Mouse (Mus musculus): ENCODE results near the gene Sp140. TPM values are rescaled to one million over a fixed set of nuclear protein-coding genes. Genes with fewer than 3 reads are reported as not detected.
"Not testable (repeated sequence)": the region's sequence is repeated elsewhere in the genome, so short reads cannot be mapped to it uniquely, and the experiment has no call there.

Gene Sp140
- polyA plus RNA-seq, 1 experiment, result 5.9 TPM

DNA sequence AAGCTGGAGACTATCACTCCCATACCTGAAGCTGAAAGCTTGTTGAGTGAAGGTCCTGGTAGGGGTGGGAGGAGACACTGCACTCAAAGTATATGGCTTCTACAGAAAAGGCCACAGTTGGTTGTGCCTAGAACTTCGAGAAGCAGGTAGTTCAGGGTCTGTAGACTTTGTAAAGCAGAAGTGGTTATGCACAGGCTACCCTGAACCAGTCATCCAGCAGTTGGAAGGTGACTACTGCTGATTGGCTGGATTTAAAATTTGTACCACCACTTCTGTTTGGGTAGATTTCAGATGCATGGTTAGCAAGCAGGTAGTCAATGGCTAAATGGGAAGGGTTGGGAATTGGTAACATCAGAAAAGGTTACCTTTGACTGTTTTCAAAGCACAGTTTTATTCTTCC lies 18.5 kb downstream of the Sp140 start:
- H3K36me3 ChIP-seq (ENCODE audit: control insufficient read depth, insufficient read depth, low read length, poor library complexity, severe bottlenecking); H3K4me3 ChIP-seq (ENCODE audit: low read depth, low read length); H3K27me3 ChIP-seq (ENCODE audit: control insufficient read depth, insufficient read depth, low read length, poor library complexity, severe bottlenecking); H3K4me1 ChIP-seq (ENCODE audit: control insufficient read depth, insufficient read depth, low read length); H3K9ac ChIP-seq (ENCODE audit: low read depth, poor library complexity, severe bottlenecking); H3K9me3 ChIP-seq (replicated peaks; ENCODE audit: control insufficient read depth, insufficient read depth, low read length, poor library complexity, severe bottlenecking); H3K27ac ChIP-seq (ENCODE audit: insufficient read depth, low read length): not testable (repeated sequence)

DNA sequence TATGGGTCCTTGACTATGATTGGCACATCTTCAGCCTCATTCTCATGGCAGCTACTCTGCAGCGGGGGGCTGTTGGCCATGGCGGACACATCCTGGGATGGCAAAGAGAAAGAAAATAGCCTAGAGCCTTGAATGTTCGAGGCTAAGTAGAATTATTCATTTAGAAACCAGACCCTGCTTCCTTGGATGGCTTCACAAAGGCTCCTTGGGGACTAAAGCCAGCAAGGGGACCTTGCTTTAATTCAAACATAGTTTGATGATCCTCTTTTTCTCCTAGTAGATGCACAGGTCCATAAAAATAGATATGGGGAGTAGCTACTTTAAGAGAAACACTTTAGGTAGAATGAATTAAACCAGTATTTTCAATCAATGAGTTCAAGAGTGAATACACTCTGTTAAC lies 36.8 kb downstream of the Sp140 start:
- not testable (repeated sequence) for H3K9me3 ChIP-seq (replicated peaks; ENCODE audit: control insufficient read depth, insufficient read depth, low read length, poor library complexity, severe bottlenecking); H3K4me1 ChIP-seq (ENCODE audit: control insufficient read depth, insufficient read depth, low read length); H3K27ac ChIP-seq (ENCODE audit: insufficient read depth, low read length); H3K27me3 ChIP-seq (ENCODE audit: control insufficient read depth, insufficient read depth, low read length, poor library complexity, severe bottlenecking); H3K36me3 ChIP-seq (ENCODE audit: control insufficient read depth, insufficient read depth, low read length, poor library complexity, severe bottlenecking); H3K9ac ChIP-seq (ENCODE audit: low read depth, poor library complexity, severe bottlenecking); H3K4me3 ChIP-seq (ENCODE audit: low read depth, low read length)

DNA sequence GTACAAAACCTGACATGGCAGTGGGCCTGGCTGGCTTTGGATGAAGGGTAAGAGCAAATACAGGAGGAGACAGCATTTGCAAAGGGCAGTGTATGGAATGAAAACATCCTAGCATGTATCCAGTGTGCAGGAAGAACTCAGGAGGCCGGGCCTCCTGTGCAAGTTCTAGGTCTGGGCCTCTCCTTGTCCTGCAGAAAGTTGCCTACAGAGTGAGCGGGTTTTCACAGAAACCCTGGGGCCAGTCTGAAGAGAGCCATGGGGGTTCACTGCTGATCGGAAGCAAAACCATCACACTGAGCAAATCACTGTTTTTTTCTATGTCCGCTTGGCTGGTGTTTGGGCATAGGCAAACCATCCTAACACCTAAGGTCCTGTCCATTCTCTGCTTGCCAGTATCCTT lies 38.0 kb downstream of the Sp140 start:
- H3K36me3 ChIP-seq (ENCODE audit: control insufficient read depth, insufficient read depth, low read length, poor library complexity, severe bottlenecking); H3K27me3 ChIP-seq (ENCODE audit: control insufficient read depth, insufficient read depth, low read length, poor library complexity, severe bottlenecking): not testable (repeated sequence)

DNA sequence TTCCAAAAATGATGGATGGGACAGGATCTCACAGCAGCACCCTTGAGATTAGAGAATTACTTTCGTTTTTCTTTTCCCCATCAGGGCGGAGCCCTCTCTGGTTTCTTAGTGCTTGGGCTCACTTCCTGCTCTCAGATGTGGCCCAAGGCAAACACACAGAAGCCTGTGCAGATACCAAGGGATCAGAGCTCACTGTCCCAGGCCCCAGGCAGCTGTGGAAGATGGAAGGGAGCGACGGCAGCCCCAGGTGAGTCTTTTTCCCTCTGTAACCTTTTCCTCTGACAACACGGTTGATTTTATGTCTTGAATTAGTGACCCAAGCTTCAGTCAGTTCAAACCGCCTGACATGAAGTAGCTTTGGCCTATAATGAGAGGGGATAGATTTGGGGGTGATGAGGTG lies 49.7 kb downstream of the Sp140 start, which contains the start of gene Sp100:
Gene Sp100 (plus strand): TSS at position 108 of the 400 bp plus-strand sequence.
- H3K9me3 ChIP-seq (replicated peaks; ENCODE audit: control insufficient read depth, insufficient read depth, low read length, poor library complexity, severe bottlenecking); H3K27me3 ChIP-seq (ENCODE audit: control insufficient read depth, insufficient read depth, low read length, poor library complexity, severe bottlenecking); H3K4me1 ChIP-seq (ENCODE audit: control insufficient read depth, insufficient read depth, low read length); H3K27ac ChIP-seq (ENCODE audit: insufficient read depth, low read length); H3K36me3 ChIP-seq (ENCODE audit: control insufficient read depth, insufficient read depth, low read length, poor library complexity, severe bottlenecking); H3K9ac ChIP-seq (ENCODE audit: low read depth, poor library complexity, severe bottlenecking); H3K4me3 ChIP-seq (ENCODE audit: low read depth, low read length): not testable (repeated sequence)

More for the DNA sequence above, 38.0 kb downstream of the Sp140 start:
- not testable (repeated sequence) for H3K4me3 ChIP-seq (ENCODE audit: low read depth, low read length); H3K9me3 ChIP-seq (replicated peaks; ENCODE audit: control insufficient read depth, insufficient read depth, low read length, poor library complexity, severe bottlenecking); H3K4me1 ChIP-seq (ENCODE audit: control insufficient read depth, insufficient read depth, low read length); H3K27ac ChIP-seq (ENCODE audit: insufficient read depth, low read length); H3K9ac ChIP-seq (ENCODE audit: low read depth, poor library complexity, severe bottlenecking)

DNA sequence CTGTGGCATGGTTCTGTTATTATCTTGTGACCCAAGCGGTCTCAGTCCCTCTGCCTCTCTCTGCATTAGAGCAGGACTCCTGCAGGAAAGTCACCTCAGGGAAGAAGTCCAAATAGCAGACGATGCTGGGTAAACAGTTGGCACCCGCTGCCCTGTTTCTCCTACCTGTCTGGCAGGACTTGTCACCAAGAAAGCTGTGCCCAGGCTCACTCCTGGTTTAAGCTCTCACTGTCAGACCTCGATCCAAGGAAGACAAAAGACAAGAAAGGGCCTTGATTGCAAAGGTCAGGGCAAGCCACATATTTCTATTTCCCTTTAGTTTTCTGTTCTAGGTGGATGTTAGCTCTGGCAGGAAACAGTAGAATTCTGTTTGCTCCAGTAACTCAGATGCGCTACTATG lies 50.3 kb downstream of the Sp140 start:
- H3K9me3 ChIP-seq (replicated peaks; ENCODE audit: control insufficient read depth, insufficient read depth, low read length, poor library complexity, severe bottlenecking); H3K4me3 ChIP-seq (ENCODE audit: low read depth, low read length); H3K27ac ChIP-seq (ENCODE audit: insufficient read depth, low read length); H3K36me3 ChIP-seq (ENCODE audit: control insufficient read depth, insufficient read depth, low read length, poor library complexity, severe bottlenecking); H3K9ac ChIP-seq (ENCODE audit: low read depth, poor library complexity, severe bottlenecking); H3K4me1 ChIP-seq (ENCODE audit: control insufficient read depth, insufficient read depth, low read length); H3K27me3 ChIP-seq (ENCODE audit: control insufficient read depth, insufficient read depth, low read length, poor library complexity, severe bottlenecking): not testable (repeated sequence)

DNA sequence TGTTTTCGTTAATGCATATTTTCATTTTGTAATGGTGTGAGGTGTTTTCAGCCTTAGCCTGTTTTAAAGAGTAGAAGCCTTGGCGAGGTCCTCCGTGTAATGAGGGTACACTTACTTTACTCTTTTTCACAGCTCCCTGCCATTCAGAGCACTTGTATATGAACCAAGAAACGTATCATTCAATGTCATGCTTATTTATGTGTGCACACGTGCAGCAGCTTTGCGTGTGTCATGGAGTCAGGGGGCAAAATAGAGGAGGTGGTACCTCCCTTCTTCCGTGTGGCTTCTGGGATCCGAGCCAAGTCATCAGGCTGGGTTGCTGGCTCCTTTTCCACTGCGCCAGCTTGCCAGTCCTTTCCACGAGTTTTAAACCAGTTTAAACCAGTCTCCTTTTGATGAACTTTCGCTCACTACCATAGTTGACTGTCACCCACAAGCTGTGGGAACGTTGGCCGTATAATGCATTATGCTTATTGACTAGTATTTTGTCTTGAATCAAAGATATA lies 51.6 kb downstream of the Sp140 start:
- not testable (repeated sequence) for H3K27ac ChIP-seq (ENCODE audit: insufficient read depth, low read length); H3K4me1 ChIP-seq (ENCODE audit: control insufficient read depth, insufficient read depth, low read length); H3K9ac ChIP-seq (ENCODE audit: low read depth, poor library complexity, severe bottlenecking); H3K36me3 ChIP-seq (ENCODE audit: control insufficient read depth, insufficient read depth, low read length, poor library complexity, severe bottlenecking); H3K4me3 ChIP-seq (ENCODE audit: low read depth, low read length); H3K27me3 ChIP-seq (ENCODE audit: control insufficient read depth, insufficient read depth, low read length, poor library complexity, severe bottlenecking); H3K9me3 ChIP-seq (replicated peaks; ENCODE audit: control insufficient read depth, insufficient read depth, low read length, poor library complexity, severe bottlenecking)

DNA sequence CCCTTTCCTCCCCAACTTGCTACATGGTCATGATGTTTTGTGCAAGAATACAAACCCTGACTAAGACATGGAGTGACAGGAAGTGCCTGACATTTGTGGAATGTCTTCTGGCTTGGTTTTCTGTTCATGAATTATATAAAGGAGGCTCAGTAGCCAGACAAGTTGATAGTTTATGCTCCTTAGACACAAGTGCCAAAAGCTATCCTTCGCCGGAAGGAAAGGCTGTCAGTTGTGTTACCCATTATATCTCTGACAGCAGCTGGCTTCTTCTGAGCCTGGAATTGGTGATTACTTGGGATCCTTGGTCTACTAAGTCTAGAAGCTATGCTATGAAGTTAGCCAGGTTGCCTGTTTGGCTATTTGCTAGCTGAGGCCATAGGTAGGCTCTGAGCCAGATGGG lies 57.0 kb downstream of the Sp140 start:
- not testable (repeated sequence) for H3K27me3 ChIP-seq (ENCODE audit: control insufficient read depth, insufficient read depth, low read length, poor library complexity, severe bottlenecking); H3K4me1 ChIP-seq (ENCODE audit: control insufficient read depth, insufficient read depth, low read length); H3K4me3 ChIP-seq (ENCODE audit: low read depth, low read length); H3K9me3 ChIP-seq (replicated peaks; ENCODE audit: control insufficient read depth, insufficient read depth, low read length, poor library complexity, severe bottlenecking); H3K36me3 ChIP-seq (ENCODE audit: control insufficient read depth, insufficient read depth, low read length, poor library complexity, severe bottlenecking); H3K27ac ChIP-seq (ENCODE audit: insufficient read depth, low read length); H3K9ac ChIP-seq (ENCODE audit: low read depth, poor library complexity, severe bottlenecking)
